Mouse (Mus musculus) kidney, postnatal 14 days (tissue): ENCODE data around the gene Usp49.
A peak's percentile ranks its signal among the peaks of the same experiment; 100 is the strongest.
"Not testable (repeated sequence)": the region's sequence is repeated elsewhere in the genome, so short reads cannot be mapped to it uniquely, and the experiment has no call there.

Experiments
- DNase-seq: peaks from one replicate; pipeline ENCODE4 v3.0.0; 2022; ENCODE audit warnings: mixed read lengths

Usp49 gene

GRCm38 (mm10) chr17:47654346-47654745 is 23.9 kb downstream of the Usp49 start:
- DNase-seq, result not testable (repeated sequence)

- no peak for DNase-seq
Observed at GRCm38 (mm10) chr17:47655697-47656096, 25.2 kb downstream of the Usp49 start.

GRCm38 (mm10) chr17:47657901-47658300 is 27.4 kb downstream of the Usp49 start:
- no peak for DNase-seq

- no peak for DNase-seq
Observed at GRCm38 (mm10) chr17:47658741-47659243, 28.3 kb downstream of the Usp49 start.

- DNase-seq, result no peak
Observed at GRCm38 (mm10) chr17:47663009-47663713, 32.7 kb downstream of the Usp49 start.

- DNase-seq, result no peak
Observed at GRCm38 (mm10) chr17:47664474-47664873, 34.0 kb downstream of the Usp49 start.

- no peak for DNase-seq
Observed at GRCm38 (mm10) chr17:47669166-47669565, 38.7 kb downstream of the Usp49 start.

GRCm38 (mm10) chr17:47671988-47672310 is 41.5 kb downstream of the Usp49 start:
- no peak for DNase-seq

- peak; percentile 84 for DNase-seq
Observed at GRCm38 (mm10) chr17:47672311-47673111, 42.0 kb downstream of the Usp49 start.

GRCm38 (mm10) chr17:47676581-47676980 is 46.1 kb downstream of the Usp49 start:
- DNase-seq, result peak; percentile 80

- no peak for DNase-seq
Observed at GRCm38 (mm10) chr17:47678238-47678637, 47.7 kb downstream of the Usp49 start.

- no peak for DNase-seq
Observed at GRCm38 (mm10) chr17:47678702-47679101, 48.2 kb downstream of the Usp49 start.

- no peak for DNase-seq
Observed at GRCm38 (mm10) chr17:47682836-47683235, 52.3 kb downstream of the Usp49 start.

- peak; percentile 98 for DNase-seq
Observed at GRCm38 (mm10) chr17:47687409-47688343, 57.2 kb downstream of the Usp49 start.

GRCm38 (mm10) chr17:47688344-47688607 is 57.8 kb downstream of the Usp49 start, which contains the start of gene Tomm6:
Gene Tomm6, minus strand, starts transcription at chr17:47688386.
- DNase-seq, result no peak

GRCm38 (mm10) chr17:47688608-47689575 is 58.4 kb downstream of the Usp49 start, which contains the start of gene Frs3:
Gene Frs3, plus strand, starts transcription at chr17:47689030.
- DNase-seq, result peak; percentile 81

- no peak for DNase-seq
Observed at GRCm38 (mm10) chr17:47689894-47690293, 59.4 kb downstream of the Usp49 start.

GRCm38 (mm10) chr17:47691650-47692049 is 61.2 kb downstream of the Usp49 start:
- DNase-seq, result no peak

GRCm38 (mm10) chr17:47693671-47694441 is 63.4 kb downstream of the Usp49 start:
- peak; percentile 62 for DNase-seq

GRCm38 (mm10) chr17:47694442-47694502 is 63.8 kb downstream of the Usp49 start, which contains the start of gene Gm21981:
Gene Gm21981, minus strand, starts transcription at chr17:47694455.
- DNase-seq, result no peak

GRCm38 (mm10) chr17:47694503-47695336 is 64.2 kb downstream of the Usp49 start, which contains the start of gene Prickle4:
Gene Prickle4, minus strand, starts transcription at chr17:47694736.
- DNase-seq, result peak; percentile 99
